Mouse (Mus musculus) thymus, adult 2 months (tissue): Measurements from ENCODE around the gene Cog4. TPM values are rescaled to one million over a fixed set of nuclear protein-coding genes. Genes with fewer than 3 reads are reported as not detected.
"Not testable (repeated sequence)": the region's sequence is repeated elsewhere in the genome, so short reads cannot be mapped to it uniquely, and the experiment has no call there.

Experiments used
- DNase-seq: peaks from one replicate; pipeline ENCODE4 v3.0.0; 2021
- H3K27ac ChIP-seq: fragments of 200-500 bp; 2 replicates; pipeline ENCODE4 v1.5.1; 2012; ENCODE audit warnings: low read length, control low read depth; ENCODE audit not compliant: control insufficient read depth, insufficient read depth
- H3K27me3 ChIP-seq: fragments of 200-500 bp; 2 replicates; pipeline ENCODE4 v1.6.1; 2012; ENCODE audit warnings: mild to moderate bottlenecking, low read length, moderate library complexity, mixed read lengths; ENCODE audit not compliant: control insufficient read depth, insufficient read depth
- H3K36me3 ChIP-seq: fragments of 200-500 bp; 2 replicates; pipeline ENCODE4 v1.6.1; 2012; ENCODE audit warnings: mild to moderate bottlenecking, low read length, moderate library complexity; ENCODE audit not compliant: control insufficient read depth, insufficient read depth
- H3K4me1 ChIP-seq: fragments of 200-500 bp; replicated peaks from 2 replicates; pipeline ENCODE4 v1.6.1; 2012; ENCODE audit warnings: low read length; ENCODE audit not compliant: control insufficient read depth, insufficient read depth
- H3K4me3 ChIP-seq: fragments of 200-500 bp; 2 replicates; pipeline ENCODE4 v1.5.1; 2012; ENCODE audit warnings: mild to moderate bottlenecking, low read length, control low read depth, moderate library complexity; ENCODE audit not compliant: control insufficient read depth, insufficient read depth
- CTCF ChIP-seq: fragments of 200-500 bp; IDR thresholded peaks from 2 replicates; pipeline ENCODE4 v1.5.1; 2012; ENCODE audit warnings: mild to moderate bottlenecking, control low read depth, low read length, moderate library complexity, borderline replicate concordance; ENCODE audit not compliant: control insufficient read depth, poor library complexity, insufficient read depth; ENCODE audit errors: extremely low read depth
- POLR2A ChIP-seq: fragments of 200-500 bp; IDR thresholded peaks from 2 replicates; pipeline ENCODE4 v1.6.1; 2012; ENCODE audit warnings: mild to moderate bottlenecking, low read length, control low read depth, moderate library complexity; ENCODE audit not compliant: control insufficient read depth, poor library complexity, insufficient read depth; ENCODE audit errors: extremely low read depth
- WGBS: fragments of 180-500 bp; shearing (Covaris S2); methylation state at CpG from one replicate; pipeline ENCODE4 v1.1.7; 2018; 5-methylcytosine and 5-hydroxymethylcytosine counted together
- polyA plus RNA-seq: library from polyadenylated mRNA; depleted of rRNA; stranded (reverse); fragments of >200 nt; gene quantifications from 2 replicates; pipeline ENCODE4 v1.2.3, GENCODE M21; 2012

Gene Cog4
- polyA plus RNA-seq, 1 experiment: 38.3 TPM

- Histone ChIP-seq H3K4me1 (no peaks in the 10 kb centered on the region), H3K27ac (no peak overlapping the region), H3K4me3 (no peak overlapping the region), H3K36me3 (peaks cover 77% of the 10 kb centered on the region), H3K27me3 (no peaks in the 10 kb centered on the region)
- 43% methylated on average over 7 of the region's 7 CpGs for WGBS
- TF ChIP-seq CTCF (no peak), POLR2A (no peak)
- no peak for DNase-seq
Measured at GRCm38 (mm10) chr8:110859651-110860501, 13.5 kb downstream of the Cog4 start.

- not testable (repeated sequence) for H3K27me3 ChIP-seq, DNase-seq, H3K4me1 ChIP-seq, H3K27ac ChIP-seq, H3K4me3 ChIP-seq
- 97% methylated on average over 7 of the region's 7 CpGs for WGBS
- peaks cover 77% of the 10 kb centered on the region for H3K36me3 ChIP-seq
Measured at GRCm38 (mm10) chr8:110861347-110862025, 15.1 kb downstream of the Cog4 start.

- Histone ChIP-seq H3K4me3 (no peak overlapping the region), H3K27ac (no peak overlapping the region), H3K27me3 (no peaks in the 10 kb centered on the region), H3K36me3 (peaks cover 60% of the 10 kb centered on the region), H3K4me1 (no peaks in the 10 kb centered on the region)
- WGBS: 98% methylated on average over 2 of the region's 2 CpGs
- TF ChIP-seq POLR2A: no peak
- no peak for TF ChIP-seq CTCF
- no peak for DNase-seq
Measured at GRCm38 (mm10) chr8:110870501-110870900, 24.1 kb downstream of the Cog4 start.

- 57% methylated on average over 4 of the region's 4 CpGs for WGBS
Measured at GRCm38 (mm10) chr8:110877862-110878261, 31.5 kb downstream of the Cog4 start.

GRCm38 (mm10) chr8:110881741-110882310, 35.4 kb downstream of the Cog4 start:
- H3K36me3 ChIP-seq: peaks cover 55% of the 10 kb centered on the region
- H3K4me1 ChIP-seq: no peaks in the 10 kb centered on the region
- 97% methylated on average over 10 of the region's 10 CpGs for WGBS

More at GRCm38 (mm10) chr8:110877862-110878261, 31.5 kb downstream of the Cog4 start:
- Histone ChIP-seq H3K27me3 (no peaks in the 10 kb centered on the region), H3K36me3 (peaks cover 70% of the 10 kb centered on the region), H3K4me3 (no peak overlapping the region), H3K27ac (no peak overlapping the region), H3K4me1 (no peaks in the 10 kb centered on the region)
- TF ChIP-seq POLR2A (no peak), CTCF (no peak)
- DNase-seq: no peak

GRCm38 (mm10) chr8:110883824-110884223, 37.4 kb downstream of the Cog4 start:
- Histone ChIP-seq H3K27ac (no peak overlapping the region), H3K4me3 (no peak overlapping the region), H3K4me1 (no peaks in the 10 kb centered on the region), H3K36me3 (peaks cover 50% of the 10 kb centered on the region), H3K27me3 (no peaks in the 10 kb centered on the region)
- no peak for DNase-seq
- TF ChIP-seq POLR2A: no peak
- no peak for TF ChIP-seq CTCF
- WGBS: 97% methylated on average over 18 of the region's 18 CpGs

More at GRCm38 (mm10) chr8:110881741-110882310, 35.4 kb downstream of the Cog4 start:
- no peak for DNase-seq
- Histone ChIP-seq H3K27ac (no peak overlapping the region), H3K27me3 (no peaks in the 10 kb centered on the region), H3K4me3 (no peak overlapping the region)
- no peak for TF ChIP-seq CTCF
